Mouse (Mus musculus): ENCODE measurements around the gene Tssk2. TPM values are rescaled to one million over a fixed set of nuclear protein-coding genes. Genes with fewer than 3 reads are reported as not detected.

Tssk2 gene
- polyA plus RNA-seq, 1 experiment from 2014 or later = not detected

DNA sequence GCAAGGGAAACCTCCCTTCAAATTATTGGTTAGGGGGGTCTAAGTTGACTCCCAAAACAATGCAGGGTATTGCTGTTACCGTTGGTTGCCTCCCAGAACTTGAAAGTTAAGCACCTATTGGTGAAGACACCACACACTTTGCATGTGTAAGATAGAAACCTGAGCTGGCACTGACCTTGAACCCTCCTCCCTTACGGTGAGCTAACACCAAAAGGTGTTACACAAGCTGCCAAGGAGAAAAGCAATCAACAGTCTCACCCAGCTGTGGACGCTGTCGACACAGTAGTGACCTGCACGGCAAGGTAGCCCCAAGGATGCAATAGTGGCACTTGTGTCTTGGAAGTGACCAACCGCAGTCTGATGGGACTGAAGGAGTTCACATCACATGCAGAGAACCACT is 14.3 kb upstream of the Tssk2 start:
- Histone ChIP-seq H3K9me3 (replicated peaks; ENCODE audit: control insufficient read depth, low read length) (no peaks in the 10 kb centered on the region), H3K36me3 (replicated peaks; ENCODE audit: control insufficient read depth, insufficient read depth, low read depth, low read length) (no peaks in the 10 kb centered on the region), H3K27ac (replicated peaks; ENCODE audit: low read depth, low read length) (no peak overlapping the region), H3K9ac (replicated peaks; ENCODE audit: low read length) (no peak overlapping the region), H3K4me2 (ENCODE audit: low read depth, low read length) (no peak overlapping the region), H3K4me3 (ENCODE audit: low read depth, low read length) (no peak overlapping the region), H3K27me3 (ENCODE audit: control insufficient read depth, insufficient read depth, low read length) (no peaks in the 10 kb centered on the region), H3K4me1 (ENCODE audit: control insufficient read depth, insufficient read depth, low read length) (no peaks in the 10 kb centered on the region)
- ATAC-seq (replicated peaks; ENCODE audit: insufficient number of reproducible peaks, low FRiP score, low TSS enrichment, low read depth) (no peak), DNase-seq (ENCODE audit: low spot score) (no peak)
- WGBS = 83% methylated on average over 6 of the region's 6 CpGs

DNA sequence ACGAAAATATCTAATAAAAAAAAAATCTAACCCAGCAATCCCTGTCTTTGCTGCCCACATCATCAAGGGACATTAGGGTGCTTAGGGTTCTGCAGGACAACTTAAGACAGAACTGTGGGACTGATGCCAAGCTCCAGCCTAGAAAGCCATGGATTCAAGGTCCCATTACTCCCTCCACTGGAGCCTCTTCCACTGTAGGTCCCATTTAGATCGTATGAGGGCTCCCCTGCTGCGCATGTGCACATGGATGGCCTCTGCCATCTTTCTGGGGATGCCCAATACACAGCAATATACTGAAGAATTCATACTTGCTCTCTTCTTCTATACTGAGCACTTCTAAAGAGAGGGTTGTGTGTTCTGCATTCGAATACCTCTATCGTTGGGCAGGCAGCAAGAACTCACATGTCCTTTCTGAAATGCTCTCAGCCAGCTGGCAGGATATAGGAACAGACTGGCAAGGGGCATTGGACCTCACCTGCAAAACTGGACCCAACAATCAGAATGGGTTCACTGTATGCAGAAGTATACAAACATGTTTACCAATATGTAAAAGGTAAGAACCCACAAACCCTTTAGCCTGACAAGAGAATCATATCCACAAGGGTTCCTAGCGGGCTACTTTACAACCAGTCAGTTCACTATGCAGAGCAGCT is 8.6 kb upstream of the Tssk2 start:
- Histone ChIP-seq H3K4me1 (ENCODE audit: control insufficient read depth, insufficient read depth, low read length) (peaks cover 3% of the 10 kb centered on the region; the same call in 1 of the 2 replicates), H3K9me3 (replicated peaks; ENCODE audit: control insufficient read depth, low read length) (no peaks in the 10 kb centered on the region), H3K9ac (replicated peaks; ENCODE audit: low read length) (peak overlapping the region; percentile 84), H3K36me3 (replicated peaks; ENCODE audit: control insufficient read depth, insufficient read depth, low read depth, low read length) (no peaks in the 10 kb centered on the region), H3K27ac (replicated peaks; ENCODE audit: low read depth, low read length) (no peak overlapping the region), H3K4me3 (ENCODE audit: low read depth, low read length) (peak overlapping the region; percentile 74), H3K27me3 (ENCODE audit: control insufficient read depth, insufficient read depth, low read length) (no peaks in the 10 kb centered on the region), H3K4me2 (ENCODE audit: low read depth, low read length) (peak overlapping the region; percentile 80)
- ATAC-seq (replicated peaks; ENCODE audit: insufficient number of reproducible peaks, low FRiP score, low TSS enrichment, low read depth) = no peak
- WGBS = 81% methylated on average over 6 of the region's 6 CpGs
- no peak for DNase-seq (ENCODE audit: low spot score)

DNA sequence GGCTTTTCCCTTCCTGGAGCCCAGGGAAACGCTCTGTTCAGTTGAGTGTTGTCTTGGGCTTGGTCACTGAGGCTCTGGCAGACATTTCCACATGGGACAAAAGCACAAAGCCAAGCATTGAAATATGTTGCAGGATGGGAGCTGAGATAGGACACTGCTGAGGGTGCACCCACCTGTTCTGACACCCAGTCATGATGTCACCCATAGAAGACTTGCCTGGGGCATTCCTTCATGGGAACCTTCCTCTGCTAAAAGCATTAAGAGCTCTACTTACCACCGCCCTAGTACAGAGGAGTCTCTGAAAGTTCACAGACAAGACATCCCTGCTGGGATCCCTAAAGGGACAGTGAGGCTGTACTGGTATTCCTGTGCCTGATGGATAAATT is 8.1 kb upstream of the Tssk2 start:
- Histone ChIP-seq H3K9me3 (replicated peaks; ENCODE audit: control insufficient read depth, low read length) (no peaks in the 10 kb centered on the region), H3K4me2 (ENCODE audit: low read depth, low read length) (peak overlapping the region; percentile 80), H3K4me3 (ENCODE audit: low read depth, low read length) (peak overlapping the region; percentile 74), H3K9ac (replicated peaks; ENCODE audit: low read length) (peak overlapping the region; percentile 84), H3K27me3 (ENCODE audit: control insufficient read depth, insufficient read depth, low read length) (no peaks in the 10 kb centered on the region), H3K4me1 (ENCODE audit: control insufficient read depth, insufficient read depth, low read length) (peaks cover 3% of the 10 kb centered on the region; the same call in 1 of the 2 replicates), H3K36me3 (replicated peaks; ENCODE audit: control insufficient read depth, insufficient read depth, low read depth, low read length) (no peaks in the 10 kb centered on the region), H3K27ac (replicated peaks; ENCODE audit: low read depth, low read length) (no peak overlapping the region)
- 55% methylated on average over 2 of the region's 2 CpGs for WGBS
- ATAC-seq (replicated peaks; ENCODE audit: insufficient number of reproducible peaks, low FRiP score, low TSS enrichment, low read depth) (no peak), DNase-seq (ENCODE audit: low spot score) (no peak)

DNA sequence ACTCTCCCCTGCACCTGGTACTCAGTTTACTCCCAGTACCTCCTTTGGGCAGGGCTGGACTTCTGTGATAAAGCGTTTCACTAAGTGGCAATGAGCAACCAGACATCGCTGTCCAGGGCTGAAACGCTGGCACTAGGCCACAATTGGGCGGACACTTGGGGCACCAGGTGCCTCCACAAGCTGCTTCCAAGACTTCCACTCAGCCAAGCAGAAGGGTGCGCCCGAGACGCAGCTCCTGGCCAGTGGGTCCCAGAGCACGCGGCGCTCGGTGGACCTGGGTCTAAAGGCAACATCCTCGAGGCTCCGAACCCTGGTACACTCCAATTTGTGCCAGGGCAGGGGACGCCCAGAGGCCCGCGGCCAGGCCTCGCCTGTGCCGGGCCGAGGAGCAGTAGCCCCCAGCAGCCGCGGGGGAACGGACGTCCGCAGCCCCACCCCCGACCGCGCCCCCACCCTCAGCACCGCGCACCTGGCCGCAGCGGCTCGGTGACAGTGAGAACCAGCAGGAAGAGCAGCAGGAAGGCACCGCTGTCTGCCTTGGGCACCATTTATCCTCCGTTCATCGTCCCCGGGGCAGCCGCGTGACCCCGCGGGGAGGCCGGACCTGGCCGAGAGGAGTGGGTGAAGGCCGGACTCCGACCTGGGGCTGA is 7.4 kb upstream of the Tssk2 start:
- H3K36me3 ChIP-seq (replicated peaks; ENCODE audit: control insufficient read depth, insufficient read depth, low read depth, low read length) = no peaks in the 10 kb centered on the region
- WGBS = 0% methylated on average over 44 of the region's 44 CpGs
- H3K9me3 ChIP-seq (replicated peaks; ENCODE audit: control insufficient read depth, low read length) = no peaks in the 10 kb centered on the region
- no peaks in the 10 kb centered on the region for H3K27me3 ChIP-seq (ENCODE audit: control insufficient read depth, insufficient read depth, low read length)
- DNase-seq (ENCODE audit: low spot score) (peak; percentile 52), ATAC-seq (replicated peaks; ENCODE audit: insufficient number of reproducible peaks, low FRiP score, low TSS enrichment, low read depth) (peak; percentile 80)
- peak overlapping the region; percentile 74 for H3K4me3 ChIP-seq (ENCODE audit: low read depth, low read length)
- peaks cover 3% of the 10 kb centered on the region; the same call in 1 of the 2 replicates for H3K4me1 ChIP-seq (ENCODE audit: control insufficient read depth, insufficient read depth, low read length)
- H3K4me2 ChIP-seq (ENCODE audit: low read depth, low read length) = peak overlapping the region; percentile 80
- H3K9ac ChIP-seq (replicated peaks; ENCODE audit: low read length) = peak overlapping the region; percentile 84
- H3K27ac ChIP-seq (replicated peaks; ENCODE audit: low read depth, low read length) = peak overlapping the region; percentile 80

DNA sequence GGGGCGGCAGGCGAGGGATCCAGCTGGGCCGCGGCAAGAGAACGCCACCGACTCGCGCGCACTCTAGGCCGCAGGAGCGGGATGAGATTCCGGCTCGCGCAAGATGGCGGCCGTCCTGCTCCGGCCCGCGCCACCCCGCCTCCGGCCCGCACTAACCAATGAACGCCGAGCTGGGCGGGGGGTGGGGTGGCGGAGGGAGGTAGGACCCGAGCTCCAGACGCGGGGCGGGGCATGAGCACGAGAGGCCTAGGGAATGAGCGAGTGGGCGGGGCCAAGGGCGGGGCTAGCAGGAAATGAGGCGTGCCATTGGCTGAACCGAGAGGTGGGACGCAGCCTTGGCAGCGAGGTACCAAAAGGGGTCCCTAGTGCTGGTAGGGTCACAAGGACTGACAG is 6.9 kb upstream of the Tssk2 start, which contains the start of gene Gm20518:
TSS of gene Gm20518 (minus strand) at position 105 of the 393 bp plus-strand sequence.
- peak; percentile 100 for DNase-seq (ENCODE audit: low spot score)
- WGBS = 0% methylated on average over 36 of the region's 38 CpGs

DNA sequence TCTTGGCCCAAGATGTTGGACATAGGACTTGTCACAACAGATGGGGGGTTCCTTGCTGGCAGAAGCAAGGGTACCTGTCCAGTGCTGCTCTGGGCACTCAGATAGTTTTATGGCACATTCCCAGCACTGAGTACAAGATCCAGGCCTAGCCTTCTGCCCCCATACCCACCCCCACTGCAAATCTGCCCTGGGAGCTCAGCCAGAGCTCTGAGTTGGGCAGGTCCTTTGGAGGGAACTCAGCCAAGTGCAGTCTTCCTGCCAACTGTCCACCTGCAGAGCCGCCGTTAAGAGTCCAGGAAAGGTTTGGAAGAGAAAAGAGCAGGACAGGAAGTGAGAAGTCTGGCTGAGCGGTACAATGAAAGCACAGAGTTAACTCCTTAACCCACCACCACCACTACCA is 5.8 kb upstream of the Tssk2 start:
- Histone ChIP-seq H3K4me3 (ENCODE audit: low read depth, low read length) (no peak overlapping the region), H3K4me1 (ENCODE audit: control insufficient read depth, insufficient read depth, low read length) (peaks cover 3% of the 10 kb centered on the region; the same call in 1 of the 2 replicates), H3K36me3 (replicated peaks; ENCODE audit: control insufficient read depth, insufficient read depth, low read depth, low read length) (no peaks in the 10 kb centered on the region), H3K4me2 (ENCODE audit: low read depth, low read length) (no peak overlapping the region), H3K27me3 (ENCODE audit: control insufficient read depth, insufficient read depth, low read length) (no peaks in the 10 kb centered on the region), H3K9me3 (replicated peaks; ENCODE audit: control insufficient read depth, low read length) (no peaks in the 10 kb centered on the region), H3K9ac (replicated peaks; ENCODE audit: low read length) (no peak overlapping the region), H3K27ac (replicated peaks; ENCODE audit: low read depth, low read length) (no peak overlapping the region)
- 75% methylated on average over 3 of the region's 3 CpGs for WGBS
- DNase-seq (ENCODE audit: low spot score) (no peak), ATAC-seq (replicated peaks; ENCODE audit: insufficient number of reproducible peaks, low FRiP score, low TSS enrichment, low read depth) (no peak)

More for the DNA sequence above, 6.9 kb upstream of the Tssk2 start, which contains the start of gene Gm20518:
- no peaks in the 10 kb centered on the region for H3K27me3 ChIP-seq (ENCODE audit: control insufficient read depth, insufficient read depth, low read length)
- no peaks in the 10 kb centered on the region for H3K36me3 ChIP-seq (replicated peaks; ENCODE audit: control insufficient read depth, insufficient read depth, low read depth, low read length)
- H3K4me2 ChIP-seq (ENCODE audit: low read depth, low read length) = peak within 1 kb of the TSS; percentile 80
- H3K9ac ChIP-seq (replicated peaks; ENCODE audit: low read length) = peak within 1 kb of the TSS; percentile 84
- peaks cover 3% of the 10 kb centered on the region; the same call in 1 of the 2 replicates for H3K4me1 ChIP-seq (ENCODE audit: control insufficient read depth, insufficient read depth, low read length)
- H3K4me3 ChIP-seq (ENCODE audit: low read depth, low read length) = peak within 1 kb of the TSS; percentile 74
- H3K9me3 ChIP-seq (replicated peaks; ENCODE audit: control insufficient read depth, low read length) = no peaks in the 10 kb centered on the region
- H3K27ac ChIP-seq (replicated peaks; ENCODE audit: low read depth, low read length) = peak within 1 kb of the TSS; percentile 80
- peak; percentile 95 for ATAC-seq (replicated peaks; ENCODE audit: insufficient number of reproducible peaks, low FRiP score, low TSS enrichment, low read depth)

DNA sequence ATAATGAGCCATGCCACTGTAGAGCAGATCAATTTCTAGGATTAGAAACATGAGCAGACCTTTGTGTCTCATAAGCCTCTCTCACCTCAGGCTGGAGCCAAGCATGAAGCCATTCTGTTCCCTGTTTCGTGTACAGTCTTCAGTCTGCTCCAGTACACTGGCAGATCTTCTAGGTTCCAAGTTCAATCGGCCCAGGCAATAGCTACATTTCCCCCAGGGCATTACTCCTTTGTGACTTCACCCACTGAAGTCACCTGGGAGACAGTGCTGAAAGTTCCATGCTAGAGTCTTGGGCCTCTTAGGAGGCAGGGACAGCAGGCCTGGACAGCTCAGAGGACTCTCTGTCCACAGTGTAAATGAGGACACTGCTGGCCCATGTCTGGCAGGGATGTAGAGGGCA is 4.5 kb upstream of the Tssk2 start, which contains the start of gene Tssk1:
TSS of gene Tssk1 (plus strand) at position 301 of the 400 bp plus-strand sequence.
- Histone ChIP-seq H3K4me1 (ENCODE audit: control insufficient read depth, insufficient read depth, low read length) (peaks cover 3% of the 10 kb centered on the region; the same call in 1 of the 2 replicates), H3K9me3 (replicated peaks; ENCODE audit: control insufficient read depth, low read length) (no peaks in the 10 kb centered on the region), H3K4me2 (ENCODE audit: low read depth, low read length) (no peak within 1 kb of the TSS), H3K9ac (replicated peaks; ENCODE audit: low read length) (no peak within 1 kb of the TSS), H3K27ac (replicated peaks; ENCODE audit: low read depth, low read length) (no peak within 1 kb of the TSS), H3K27me3 (ENCODE audit: control insufficient read depth, insufficient read depth, low read length) (no peaks in the 10 kb centered on the region), H3K4me3 (ENCODE audit: low read depth, low read length) (no peak within 1 kb of the TSS), H3K36me3 (replicated peaks; ENCODE audit: control insufficient read depth, insufficient read depth, low read depth, low read length) (no peaks in the 10 kb centered on the region)
- DNase-seq (ENCODE audit: low spot score) (no peak), ATAC-seq (replicated peaks; ENCODE audit: insufficient number of reproducible peaks, low FRiP score, low TSS enrichment, low read depth) (no peak)
- WGBS = 79% methylated on average over 2 of the region's 2 CpGs

DNA sequence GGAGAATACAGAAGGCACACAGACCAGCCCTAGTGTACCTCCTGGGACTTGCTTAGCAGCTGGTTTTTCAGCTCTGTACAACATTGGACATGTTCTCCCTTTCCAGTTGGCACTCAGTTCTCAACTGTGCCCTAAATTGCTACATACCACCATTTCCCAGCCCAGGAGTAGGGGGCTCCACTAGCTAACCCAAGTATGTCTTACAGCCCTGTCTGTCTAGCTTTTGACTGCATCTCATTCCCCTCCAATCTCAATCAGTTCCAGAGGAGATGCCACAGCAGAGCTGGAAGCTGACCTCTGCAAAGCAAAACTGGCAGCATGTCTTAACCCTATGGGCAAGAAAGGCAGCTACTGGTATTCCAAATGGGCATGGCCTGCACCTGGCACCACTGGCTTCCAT is 2.3 kb upstream of the Tssk2 start:
- no peaks in the 10 kb centered on the region for H3K27me3 ChIP-seq (ENCODE audit: control insufficient read depth, insufficient read depth, low read length)
- H3K9me3 ChIP-seq (replicated peaks; ENCODE audit: control insufficient read depth, low read length) = no peaks in the 10 kb centered on the region
- DNase-seq (ENCODE audit: low spot score) (no peak), ATAC-seq (replicated peaks; ENCODE audit: insufficient number of reproducible peaks, low FRiP score, low TSS enrichment, low read depth) (no peak)
- no peak overlapping the region for H3K27ac ChIP-seq (replicated peaks; ENCODE audit: low read depth, low read length)
- H3K9ac ChIP-seq (replicated peaks; ENCODE audit: low read length) = no peak overlapping the region
- H3K4me3 ChIP-seq (ENCODE audit: low read depth, low read length) = no peak overlapping the region
- H3K4me1 ChIP-seq (ENCODE audit: control insufficient read depth, insufficient read depth, low read length) = no peaks in the 10 kb centered on the region
- no peak overlapping the region for H3K4me2 ChIP-seq (ENCODE audit: low read depth, low read length)
- peaks cover 3% of the 10 kb centered on the region; the same call in 1 of the 2 replicates for H3K36me3 ChIP-seq (replicated peaks; ENCODE audit: control insufficient read depth, insufficient read depth, low read depth, low read length)

All from embryonic facial prominence, embryonic 11.5 days (tissue).